Mouse (Mus musculus): Measurements from ENCODE around the gene Man2c1.
A peak's percentile ranks its signal among the peaks of the same experiment; 100 is the strongest.

The Man2c1 gene

DNA sequence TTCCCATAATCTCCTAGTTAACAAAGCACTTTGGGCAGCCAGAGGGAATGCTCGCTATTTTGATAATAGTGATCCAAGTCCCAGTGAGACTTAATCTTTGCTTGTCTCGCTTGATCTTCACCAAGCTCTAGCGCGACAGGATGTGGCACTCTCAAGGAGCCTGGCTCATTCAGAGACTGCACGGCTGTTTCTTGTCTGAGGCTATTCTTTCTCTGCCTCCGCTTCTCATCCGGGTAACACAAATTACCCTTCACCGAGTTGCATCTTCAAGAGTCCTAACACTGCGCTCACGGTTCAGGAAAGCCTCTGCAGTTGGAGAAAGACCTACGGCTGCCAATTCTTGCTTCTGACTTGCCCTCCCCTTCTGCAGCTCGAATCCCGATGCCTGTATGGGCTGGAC, 27.0 kb downstream of the Man2c1 start:
- DNase-seq (ENCODE audit: low spot score): no peak

DNA sequence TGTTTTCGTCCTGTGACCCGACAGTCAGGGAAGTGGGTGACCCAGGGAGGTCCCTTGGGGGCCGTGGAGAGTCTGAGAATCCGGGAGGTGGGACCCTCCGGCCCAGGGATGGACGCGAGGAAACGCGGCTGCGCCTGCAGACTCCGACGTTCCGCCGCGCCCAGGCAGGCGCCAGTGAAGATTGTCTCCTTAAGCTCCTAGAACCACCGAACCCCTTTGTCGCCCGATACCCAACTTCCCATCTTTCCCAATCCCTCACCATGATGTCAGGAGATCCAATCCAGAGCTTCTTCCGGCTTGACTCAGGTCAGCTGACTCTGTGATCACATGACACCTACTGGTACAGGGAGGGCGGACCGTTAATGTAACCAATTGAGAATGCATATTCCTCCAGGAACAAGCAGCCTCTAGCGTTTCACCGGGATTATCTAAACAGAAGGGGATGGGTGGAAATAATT, 27.6 kb downstream of the Man2c1 start, which contains the start of gene Commd4:
Commd4 (minus strand) TSS at position 319 of the 458 bp plus-strand sequence.
- DNase-seq (ENCODE audit: low spot score): peak; percentile 87

DNA sequence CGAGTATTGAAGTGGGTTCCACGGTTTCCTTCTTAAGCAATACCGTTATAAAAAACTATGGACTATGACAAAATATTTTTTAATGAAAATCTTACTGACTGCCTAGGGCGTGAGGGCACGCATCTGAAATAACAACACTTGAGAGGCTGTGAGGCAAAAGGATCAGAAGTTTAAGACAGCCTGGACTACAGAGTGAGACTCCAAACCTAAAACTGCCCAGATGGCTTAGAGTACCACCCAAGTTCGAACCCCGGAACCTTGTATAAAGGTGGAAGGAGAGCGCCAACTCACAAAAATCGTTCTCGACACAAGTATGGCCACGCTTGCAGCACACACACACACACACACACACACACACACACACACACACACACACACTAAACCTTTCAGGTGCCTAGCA, 28.0 kb downstream of the Man2c1 start:
- DNase-seq (ENCODE audit: low spot score): no peak

DNA sequence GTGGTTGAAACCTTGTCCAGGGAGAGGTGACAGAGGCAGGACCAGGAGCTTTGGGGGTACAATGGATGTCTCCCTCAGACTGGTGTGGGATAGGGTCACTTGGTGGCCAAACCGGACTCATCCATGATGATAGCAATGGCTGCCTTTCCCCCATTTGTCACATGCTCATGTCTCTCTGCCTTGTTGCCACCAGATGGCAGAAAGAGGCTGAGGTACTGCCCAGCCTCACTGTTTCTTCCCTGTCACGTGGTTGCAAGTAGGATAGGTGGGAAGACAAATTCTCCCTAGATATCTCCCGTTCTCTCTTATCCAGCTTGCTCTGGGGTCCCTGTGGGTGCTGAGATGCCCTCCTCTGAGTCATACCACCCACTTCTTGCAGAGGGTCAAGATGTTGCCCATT, 32.0 kb downstream of the Man2c1 start:
- DNase-seq (ENCODE audit: low spot score): no peak

DNA sequence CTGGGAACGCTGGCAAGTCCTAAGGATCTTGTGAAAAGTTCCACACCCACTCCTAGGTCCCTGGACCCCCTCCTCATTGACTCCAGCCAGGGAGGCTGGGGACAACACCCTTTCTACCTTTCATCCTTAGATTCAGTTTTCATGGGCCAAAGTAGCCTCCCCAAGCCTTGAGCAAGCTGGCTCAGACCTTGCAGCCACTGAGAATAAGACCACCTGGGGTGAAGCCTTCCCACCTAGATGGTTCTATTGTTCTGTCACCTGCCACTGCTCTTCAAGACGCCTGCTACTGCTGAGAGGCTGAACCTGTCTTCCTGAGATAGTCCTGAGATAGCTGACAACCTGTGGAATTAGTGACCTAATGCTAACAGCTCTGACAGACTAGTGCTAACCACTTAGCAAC, 32.6 kb downstream of the Man2c1 start:
- no peak for DNase-seq (ENCODE audit: low spot score)

DNA sequence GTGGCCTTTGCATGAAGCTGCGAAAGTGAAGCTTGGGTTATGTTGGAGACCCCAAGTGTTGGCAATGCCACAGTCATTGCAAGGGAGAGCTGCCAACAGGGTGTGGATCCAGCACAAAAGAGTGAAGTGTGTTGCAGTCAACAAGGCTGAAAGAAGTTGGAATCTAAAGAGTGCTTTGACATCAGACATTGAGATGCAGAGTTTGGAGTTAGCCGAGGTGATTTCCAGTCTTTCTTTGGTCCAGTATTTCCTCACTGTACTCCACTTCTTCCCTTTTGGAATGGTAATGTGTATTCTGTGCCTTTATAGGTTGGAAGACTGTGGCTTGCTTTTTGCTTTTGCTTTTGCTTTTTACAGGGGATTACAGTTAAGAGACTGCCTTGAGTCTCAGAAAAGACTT, 35.7 kb downstream of the Man2c1 start:
- no peak for DNase-seq (ENCODE audit: low spot score)

DNA sequence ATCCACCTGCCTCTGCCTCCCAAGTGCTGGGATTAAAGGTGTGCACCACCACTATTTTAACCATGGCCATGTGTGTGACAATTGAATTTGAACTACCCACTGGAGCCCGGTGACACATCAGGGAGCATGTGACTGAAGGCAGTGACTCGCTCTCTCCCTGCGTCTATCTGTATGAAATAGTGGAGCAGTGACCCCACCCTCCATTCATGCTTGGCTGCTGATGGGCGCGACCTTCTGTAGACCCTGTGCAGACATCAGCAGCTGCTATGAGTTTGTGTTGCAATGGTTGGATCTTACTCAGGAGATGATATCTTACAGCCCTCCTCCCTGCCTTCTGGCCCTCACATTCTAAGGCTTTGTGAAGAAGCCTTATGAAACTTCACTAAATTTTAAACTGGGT, 37.9 kb downstream of the Man2c1 start:
- DNase-seq (ENCODE audit: low spot score): no peak

Measured in urinary bladder, postnatal 25 days (tissue).